Mouse (Mus musculus) right cerebral cortex, postnatal 25 days (tissue): ENCODE data around the gene Cela3a.
"Not testable (repeated sequence)": the region's sequence is repeated elsewhere in the genome, so short reads cannot be mapped to it uniquely, and the experiment has no call there.

Experiments
- DNase-seq: peaks from one replicate; pipeline ENCODE4 v3.0.0; 2022

Cela3a gene

GRCm38 (mm10) chr4:137409691-137410090, at the start of gene Cela3a:
TSS of gene Cela3a (minus strand) at chr4:137409791.
- no peak for DNase-seq

- DNase-seq: no peak
Observed at GRCm38 (mm10) chr4:137458861-137459260, 49.3 kb upstream of the Cela3a start.

GRCm38 (mm10) chr4:137458310-137458709, 48.7 kb upstream of the Cela3a start:
- no peak for DNase-seq

GRCm38 (mm10) chr4:137457292-137457691, 47.7 kb upstream of the Cela3a start:
- DNase-seq: no peak

- DNase-seq: no peak
Observed at GRCm38 (mm10) chr4:137456581-137456980, 47.0 kb upstream of the Cela3a start.

GRCm38 (mm10) chr4:137454582-137454981, 45.0 kb upstream of the Cela3a start:
- DNase-seq: no peak

GRCm38 (mm10) chr4:137453234-137453767, 43.7 kb upstream of the Cela3a start, which contains the start of gene 1700013G24Rik:
TSS of gene 1700013G24Rik (plus strand) at chr4:137453284.
- no peak for DNase-seq

GRCm38 (mm10) chr4:137452190-137452589, 42.6 kb upstream of the Cela3a start:
- DNase-seq: no peak

GRCm38 (mm10) chr4:137449715-137450114, 40.1 kb upstream of the Cela3a start:
- DNase-seq: no peak

GRCm38 (mm10) chr4:137449132-137449531, 39.5 kb upstream of the Cela3a start:
- no peak for DNase-seq

- no peak for DNase-seq
Observed at GRCm38 (mm10) chr4:137448641-137449040, 39.0 kb upstream of the Cela3a start.

GRCm38 (mm10) chr4:137448197-137448596, 38.6 kb upstream of the Cela3a start:
- DNase-seq: no peak

- no peak for DNase-seq
Observed at GRCm38 (mm10) chr4:137447363-137448196, 38.0 kb upstream of the Cela3a start.

- DNase-seq: no peak
Observed at GRCm38 (mm10) chr4:137445881-137446280, 36.3 kb upstream of the Cela3a start.

- peak; percentile 59 for DNase-seq
Observed at GRCm38 (mm10) chr4:137443625-137444024, 34.0 kb upstream of the Cela3a start.

- no peak for DNase-seq
Observed at GRCm38 (mm10) chr4:137441332-137441731, 31.7 kb upstream of the Cela3a start.

GRCm38 (mm10) chr4:137438842-137439241, 29.3 kb upstream of the Cela3a start:
- no peak for DNase-seq

GRCm38 (mm10) chr4:137436979-137437669, 27.5 kb upstream of the Cela3a start:
- no peak for DNase-seq

GRCm38 (mm10) chr4:137432700-137433550, 23.3 kb upstream of the Cela3a start:
- not testable (repeated sequence) for DNase-seq

GRCm38 (mm10) chr4:137430502-137430901, 20.9 kb upstream of the Cela3a start, which contains the start of gene Cela3b:
TSS of gene Cela3b (minus strand) at chr4:137430540.
- DNase-seq: no peak

GRCm38 (mm10) chr4:137417712-137418564, 8.3 kb upstream of the Cela3a start:
- DNase-seq: no peak

GRCm38 (mm10) chr4:137414936-137415335, 5.3 kb upstream of the Cela3a start:
- no peak for DNase-seq
